Mouse (Mus musculus): ENCODE data around the gene Shprh.
"Not testable (repeated sequence)": the region's sequence is repeated elsewhere in the genome, so short reads cannot be mapped to it uniquely, and the experiment has no call there.

The Shprh gene

GRCm38 (mm10) chr10:11148884-11149741 lies at the start of gene Shprh:
Shprh (plus strand) TSS chr10:11149427.
- peak; percentile 98 to 99 for DNase-seq (ENCODE audit: low spot score in 2 of 2)

DNA sequence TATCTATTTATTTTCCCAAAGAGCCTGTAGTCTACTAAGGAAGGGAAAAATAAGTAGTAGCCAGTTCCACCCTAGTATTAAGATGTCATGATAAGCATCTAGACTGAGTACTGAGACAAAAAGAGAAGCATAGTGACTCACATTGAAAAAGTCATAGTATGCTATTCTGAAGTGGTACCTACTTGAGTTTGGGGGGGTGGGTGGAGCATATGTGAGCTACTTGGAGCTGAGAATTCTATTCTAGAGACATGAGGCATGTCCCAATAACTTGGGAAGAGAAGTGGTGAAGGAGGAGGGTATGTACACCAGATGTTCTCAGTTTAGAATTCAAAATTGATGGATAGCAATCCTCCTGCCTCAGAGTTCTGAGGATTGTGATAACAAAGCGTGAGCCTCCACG lies 27.4 kb upstream of the Shprh start:
- no peak for DNase-seq (ENCODE audit: low spot score in 2 of 2)

DNA sequence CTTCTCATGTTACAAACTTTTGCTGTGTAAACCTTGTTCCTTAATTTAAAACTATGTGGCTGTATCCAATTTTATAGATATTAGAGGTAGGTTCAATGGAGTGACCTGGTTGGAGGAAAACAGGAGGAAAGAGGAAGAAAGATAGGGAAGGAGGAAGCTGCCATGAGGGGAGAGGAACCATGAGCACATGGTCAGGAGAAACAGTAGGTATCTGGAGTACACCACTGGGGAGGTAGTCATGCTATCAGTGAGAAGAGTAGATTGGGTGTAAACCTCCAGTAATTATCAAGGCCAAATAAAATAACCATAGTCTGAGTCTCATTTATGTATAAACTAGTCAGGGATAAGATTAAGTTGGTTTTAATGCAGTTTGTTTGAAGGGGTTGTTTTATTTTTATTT lies 3.6 kb upstream of the Shprh start:
- no peak for DNase-seq (ENCODE audit: low spot score in 2 of 2)

DNA sequence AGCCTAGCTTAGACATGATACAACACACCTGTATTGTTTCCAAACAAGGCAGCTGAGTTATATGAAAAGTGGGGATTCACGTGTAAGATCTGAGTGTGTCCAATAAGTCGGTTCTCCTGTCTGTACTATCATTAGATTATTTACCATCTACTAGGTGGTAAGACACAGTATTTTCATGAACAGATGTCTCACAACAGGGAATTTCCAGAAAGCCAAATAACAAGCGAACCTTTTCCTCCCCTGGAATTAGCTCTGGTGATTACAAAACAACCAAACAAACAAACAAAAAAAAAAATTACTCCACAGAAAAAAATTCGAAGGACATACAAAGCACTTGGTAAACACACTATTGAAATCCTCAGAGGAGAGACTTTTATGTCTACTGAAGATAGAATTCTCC lies 781 bp upstream of the Shprh start:
- DNase-seq (ENCODE audit: low spot score in 2 of 2), result no peak

GRCm38 (mm10) chr10:11149742-11150125 lies 507 bp downstream of the Shprh start:
- DNase-seq (ENCODE audit: low spot score in 2 of 2), result peak in 1 of 2 experiments; percentile 49

DNA sequence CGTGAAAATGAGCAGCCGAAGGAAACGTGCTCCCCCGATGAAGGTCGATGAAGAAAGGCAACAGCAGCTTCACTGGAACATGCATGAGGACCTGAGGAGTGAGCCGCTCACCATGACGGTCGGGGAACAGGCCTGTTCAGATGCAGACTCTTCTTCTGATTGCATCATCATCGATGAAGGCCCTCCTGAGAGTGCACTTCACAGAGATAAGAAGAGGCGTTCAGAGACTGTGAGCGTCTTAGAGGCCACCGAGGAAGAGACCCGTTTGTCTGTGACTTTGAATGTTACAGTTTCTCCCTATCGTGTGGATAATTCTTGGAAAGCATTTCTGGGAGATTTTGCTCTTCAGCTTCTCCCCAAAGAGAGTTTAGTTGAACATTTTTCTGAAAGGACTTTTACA lies 2.4 kb downstream of the Shprh start:
- DNase-seq (ENCODE audit: low spot score in 2 of 2), result no peak

DNA sequence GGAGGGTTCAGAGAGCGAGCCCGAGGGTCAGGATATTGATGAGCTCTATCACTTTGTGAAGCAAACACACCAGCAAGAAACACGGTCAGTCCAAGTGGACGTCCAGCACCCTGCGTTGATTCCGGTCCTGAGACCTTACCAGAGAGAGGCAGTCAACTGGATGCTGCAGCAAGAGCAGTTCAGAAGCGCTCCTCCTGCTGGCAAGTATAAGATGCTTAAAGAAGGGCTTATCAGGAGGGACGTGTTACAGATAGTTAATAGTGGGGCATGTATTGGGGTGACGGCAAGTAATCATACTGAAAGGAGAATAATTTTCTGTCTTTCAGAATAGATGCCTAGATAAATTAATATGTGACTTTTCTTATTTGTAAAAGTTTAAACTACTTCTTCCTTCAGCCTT lies 7.8 kb downstream of the Shprh start:
- DNase-seq (ENCODE audit: low spot score in 2 of 2), result no peak

DNA sequence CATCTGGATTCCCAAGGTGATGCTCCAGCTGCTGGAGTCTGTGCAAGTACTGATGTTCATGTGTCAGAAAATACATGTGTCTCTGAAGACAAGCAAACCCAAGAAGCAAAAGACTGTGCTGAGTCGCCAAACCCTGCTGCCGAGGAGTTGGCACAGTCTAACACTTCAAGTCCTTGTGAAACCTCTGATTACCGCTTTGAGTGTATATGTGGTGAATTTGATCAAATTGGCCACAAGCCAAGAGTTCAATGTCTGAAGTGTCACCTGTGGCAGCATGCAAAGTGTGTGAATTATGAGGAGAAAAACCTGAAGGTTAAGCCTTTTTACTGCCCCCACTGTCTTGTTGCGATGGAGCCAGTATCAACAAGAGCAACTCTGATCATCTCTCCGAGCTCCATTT lies 15.3 kb downstream of the Shprh start:
- no peak for DNase-seq (ENCODE audit: low spot score in 2 of 2)

GRCm38 (mm10) chr10:11170252-11170651 lies 21.0 kb downstream of the Shprh start:
- no peak for DNase-seq (ENCODE audit: low spot score in 2 of 2)

- no peak for DNase-seq (ENCODE audit: low spot score in 2 of 2)
These were observed 22.4 kb downstream of the Shprh start for GRCm38 (mm10) chr10:11171615-11172014.

DNA sequence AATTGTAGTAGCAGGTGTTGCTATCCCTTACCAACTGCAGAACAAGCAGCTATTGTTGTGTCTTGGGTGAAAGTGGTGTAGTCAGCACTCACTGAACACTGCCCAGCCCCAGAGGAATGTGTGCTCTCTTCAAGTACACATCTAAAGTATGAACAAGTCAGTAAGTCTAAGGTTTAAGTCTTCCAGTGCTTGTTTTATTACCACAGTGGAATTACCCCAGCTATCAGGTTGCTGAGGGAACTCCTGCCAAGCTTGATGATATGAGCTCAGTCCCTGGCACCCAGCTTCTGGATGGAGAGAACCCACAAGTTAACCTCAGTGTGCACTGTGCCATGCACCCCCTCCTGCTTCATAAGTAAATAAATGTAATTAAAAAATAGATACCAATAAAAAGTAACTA lies 23.3 kb downstream of the Shprh start:
- no peak for DNase-seq (ENCODE audit: low spot score in 2 of 2)

GRCm38 (mm10) chr10:11175801-11176482 lies 26.7 kb downstream of the Shprh start:
- no peak for DNase-seq (ENCODE audit: low spot score in 2 of 2)

DNA sequence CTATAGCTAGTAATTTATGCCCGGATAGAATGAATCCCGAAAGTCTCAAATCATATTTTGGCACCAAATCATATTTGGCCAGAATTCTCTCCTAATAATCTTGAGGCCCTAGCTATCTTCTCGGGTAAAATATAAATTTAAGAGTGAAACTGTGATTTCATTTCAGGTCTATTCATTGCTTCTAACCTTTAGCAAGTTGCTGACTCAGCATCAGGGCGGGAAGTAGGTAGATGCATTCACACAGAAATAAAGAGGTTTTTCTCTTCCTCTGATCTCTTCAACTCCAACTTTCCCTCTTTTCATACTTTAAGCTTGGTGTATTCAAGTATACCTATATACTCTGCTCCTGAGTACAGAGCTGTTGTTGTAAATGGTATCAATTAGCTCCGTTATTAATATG lies 30.9 kb downstream of the Shprh start:
- no peak for DNase-seq (ENCODE audit: low spot score in 2 of 2)

GRCm38 (mm10) chr10:11197341-11197740 lies 48.1 kb downstream of the Shprh start:
- no peak for DNase-seq (ENCODE audit: low spot score in 2 of 2)

DNA sequence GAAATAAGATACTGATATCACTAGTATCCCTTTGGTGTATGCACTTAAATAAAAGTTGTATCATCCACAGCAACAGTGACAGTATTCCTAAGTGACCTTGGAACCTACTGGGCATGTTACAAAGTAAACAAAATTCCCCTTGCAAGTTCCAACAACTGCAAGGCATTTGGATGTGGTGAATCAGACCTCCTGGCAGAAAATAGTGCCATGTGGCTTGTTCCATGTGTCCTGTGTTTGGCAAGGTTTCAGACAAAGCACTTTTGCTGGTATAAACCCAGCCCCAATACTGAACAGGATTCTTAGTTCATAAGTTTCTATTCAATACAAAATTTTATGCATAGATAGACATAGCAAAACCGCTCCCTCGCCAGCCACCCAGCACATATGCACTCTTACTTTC lies 49.1 kb downstream of the Shprh start:
- no peak for DNase-seq (ENCODE audit: low spot score in 2 of 2)

GRCm38 (mm10) chr10:11199980-11200379 lies 50.8 kb downstream of the Shprh start:
- DNase-seq (ENCODE audit: low spot score in 2 of 2), result no peak

DNA sequence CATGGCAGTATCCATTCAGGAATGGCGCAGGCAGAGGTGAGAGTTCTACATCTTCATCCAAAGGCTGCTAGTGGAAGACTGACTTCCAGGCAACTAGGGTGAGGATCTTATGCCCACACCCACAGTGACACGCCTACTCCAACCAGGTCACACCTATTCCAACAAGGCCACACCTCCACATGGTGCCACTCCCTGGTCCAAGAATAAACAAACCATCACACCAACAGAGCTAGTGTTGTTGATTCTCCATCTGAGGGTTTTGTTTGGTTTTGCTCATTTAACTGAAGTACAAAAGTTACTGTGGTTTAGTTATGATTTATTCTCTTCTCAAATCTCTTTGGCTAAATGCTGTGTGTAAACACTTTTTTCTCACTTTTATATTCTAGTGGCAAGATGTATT lies 56.7 kb downstream of the Shprh start:
- not testable (repeated sequence) for DNase-seq (ENCODE audit: low spot score in 2 of 2)

DNA sequence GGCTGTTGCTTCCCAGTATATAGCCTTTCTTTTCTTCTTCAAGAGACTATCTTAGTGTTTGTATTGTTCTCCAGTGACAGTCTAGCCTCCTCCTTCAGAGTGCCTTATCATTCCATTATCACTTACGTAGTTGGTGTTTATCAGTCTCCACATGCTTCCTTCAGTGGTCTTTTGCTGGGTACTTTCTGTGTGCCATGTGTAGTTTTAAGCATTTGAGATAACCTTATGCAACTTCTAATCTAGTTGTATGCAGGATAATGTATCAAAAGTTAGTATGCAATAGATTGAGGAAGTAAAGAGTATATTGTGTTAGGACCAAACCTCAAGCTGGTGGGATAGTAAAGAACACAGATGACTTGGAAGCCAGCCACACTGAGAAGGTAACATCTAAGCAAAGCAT lies 59.4 kb downstream of the Shprh start:
- no peak for DNase-seq (ENCODE audit: low spot score in 2 of 2)

DNA sequence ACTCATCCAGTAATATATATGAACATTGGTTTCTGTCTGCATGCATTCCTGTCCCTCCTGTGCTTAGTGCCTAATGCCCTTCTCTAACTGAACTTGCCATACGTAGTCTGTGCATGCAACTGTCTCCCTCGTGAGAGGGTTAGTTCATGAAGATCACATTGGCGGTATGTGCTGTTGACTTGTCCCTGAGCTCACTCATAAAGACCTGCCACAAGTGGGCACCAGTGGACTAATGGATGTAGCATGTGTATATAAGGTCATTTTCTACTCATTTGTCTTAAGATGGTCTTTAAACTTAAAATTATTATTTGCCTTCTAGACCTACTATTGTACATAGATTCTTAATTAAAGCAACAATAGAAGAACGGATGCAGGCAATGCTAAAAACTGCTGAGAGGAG lies 62.8 kb downstream of the Shprh start:
- DNase-seq (ENCODE audit: low spot score in 2 of 2), result no peak

DNA sequence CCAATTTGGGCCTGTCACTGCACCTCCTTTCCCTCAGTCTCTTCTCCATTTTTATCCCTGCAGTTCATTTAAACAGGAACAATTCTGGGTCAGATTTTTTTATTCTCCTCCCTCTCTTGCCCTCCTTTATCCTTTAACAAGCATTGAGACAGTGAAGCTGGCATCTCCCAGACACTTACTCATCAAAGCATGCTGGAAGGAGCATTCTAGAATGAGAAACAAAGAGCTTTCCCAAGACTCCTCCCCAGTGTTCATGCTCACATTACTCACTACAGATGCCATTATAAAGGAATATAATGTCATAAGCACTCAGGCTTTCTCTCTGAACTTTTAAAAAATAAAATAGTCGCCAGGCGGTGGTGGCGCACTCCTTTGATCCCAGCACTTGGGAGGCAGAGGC lies 77.2 kb downstream of the Shprh start:
- DNase-seq (ENCODE audit: low spot score in 2 of 2), result no peak

- DNase-seq (ENCODE audit: low spot score in 2 of 2), result no peak
These were observed 80.4 kb downstream of the Shprh start for GRCm38 (mm10) chr10:11229545-11230178.

DNA sequence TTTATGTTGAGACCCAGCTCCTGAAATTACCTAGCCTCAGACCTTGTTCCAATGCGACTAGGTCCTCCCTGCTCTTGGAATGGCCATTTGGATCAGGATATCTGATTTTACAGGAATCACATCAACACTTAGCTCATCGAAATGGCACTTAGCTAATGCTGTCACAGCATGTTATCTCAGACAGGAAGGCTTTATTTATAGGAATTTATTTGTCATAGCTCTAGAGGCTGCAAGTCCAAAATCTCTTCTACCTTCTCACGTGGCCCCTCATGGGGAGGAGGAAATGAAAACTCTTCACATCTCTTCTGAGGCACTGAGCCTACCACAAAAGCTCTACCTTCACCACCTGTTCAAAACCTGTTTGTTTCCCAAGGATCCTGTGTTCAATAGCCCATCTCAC lies 84.0 kb downstream of the Shprh start:
- DNase-seq (ENCODE audit: low spot score in 2 of 2), result no peak

- DNase-seq (ENCODE audit: low spot score in 2 of 2), result not testable (repeated sequence)
These were observed 93.8 kb downstream of the Shprh start for GRCm38 (mm10) chr10:11242988-11243387.
